Mouse (Mus musculus): Measurements from ENCODE around the gene Atpaf1.

- TF ChIP-seq CTCF (IDR thresholded peaks at IDR 0.05; ENCODE audit: borderline replicate concordance, extremely low read depth, insufficient read depth, insufficient read length) = no peak
- TF ChIP-seq POLR2A (IDR thresholded peaks at IDR 0.05; ENCODE audit: borderline replicate concordance, extremely low read depth, insufficient read depth, insufficient read length, poor library complexity, severe bottlenecking) = no peak
Observed at GRCm38 (mm10) chr4:115767647-115768467, 16.8 kb upstream of the Atpaf1 start.

Data from brain, embryonic 14.5 days (tissue).